Mouse (Mus musculus) myocyte (in vitro differentiated cells): Measurements from ENCODE around the gene Gm21541.
"Not testable (repeated sequence)": the region's sequence is repeated elsewhere in the genome, so short reads cannot be mapped to it uniquely, and the experiment has no call there.

Experiments
- POLR2A ChIP-seq: IDR thresholded peaks from one replicate; pipeline ENCODE4 v1.6.1; 2011; ENCODE audit warnings: low read depth, mild to moderate bottlenecking, control low read depth, moderate library complexity; ENCODE audit not compliant: insufficient read length
- TCF3 ChIP-seq: IDR thresholded peaks from one replicate; pipeline ENCODE4 v1.6.1; 2011; ENCODE audit warnings: low read depth, control low read depth; ENCODE audit not compliant: insufficient read length

GRCm38 (mm10) chr4:41941272-41941671, 37.9 kb downstream of the Gm21541 start, which contains the start of gene Gm20878:
- TF ChIP-seq POLR2A, TCF3: not testable (repeated sequence)
